Mouse (Mus musculus): ENCODE data around the gene Phb2. TPM values are rescaled to one million over a fixed set of nuclear protein-coding genes. Genes with fewer than 3 reads are reported as not detected.

The Phb2 gene
- total and polyA plus RNA-seq, 2 experiments from 2014 or later: 218 to 270 TPM

DNA sequence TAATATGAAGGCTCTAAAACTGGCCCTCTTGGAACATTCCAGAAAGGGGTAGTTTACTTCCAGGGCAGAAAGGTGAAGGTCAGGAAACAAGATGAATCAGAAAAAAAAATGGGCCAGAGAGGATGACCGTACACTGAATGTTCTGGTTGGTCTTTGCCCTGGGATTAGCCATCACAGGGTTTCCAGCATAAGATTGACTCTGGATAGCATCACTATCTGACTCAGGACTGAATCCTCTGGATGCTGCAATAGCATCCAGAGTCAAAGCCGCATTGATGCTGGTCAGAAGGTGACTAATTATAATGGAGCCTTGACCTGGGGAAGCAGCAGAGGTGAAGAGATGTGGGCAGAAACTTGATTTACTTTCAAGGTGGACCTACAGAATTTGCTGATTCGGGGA lies 23.1 kb upstream of the Phb2 start:
- H3K9ac ChIP-seq (replicated peaks; ENCODE audit: low read length): no peak overlapping the region
- H3K9me3 ChIP-seq (ENCODE audit: low read length): no peaks in the 10 kb centered on the region
- no peak for TF ChIP-seq CTCF (IDR thresholded peaks at IDR 0.05; ENCODE audit: low read depth)
- no peaks in the 10 kb centered on the region for H3K27me3 ChIP-seq (ENCODE audit: insufficient read depth, low read length)
- 99% methylated on average over 3 of the region's 3 CpGs for WGBS
- no peaks in the 10 kb centered on the region for H3K36me3 ChIP-seq (ENCODE audit: insufficient read depth, low read length)
- H3K4me2 ChIP-seq (ENCODE audit: low read depth, low read length): no peak overlapping the region
- H3K27ac ChIP-seq: no peak overlapping the region
- ATAC-seq (no peak), DNase-seq (ENCODE audit: low spot score) (no peak)
- H3K4me1 ChIP-seq (ENCODE audit: insufficient read depth, low read length): no peaks in the 10 kb centered on the region
- no peak overlapping the region for H3K4me3 ChIP-seq (ENCODE audit: low read length)

DNA sequence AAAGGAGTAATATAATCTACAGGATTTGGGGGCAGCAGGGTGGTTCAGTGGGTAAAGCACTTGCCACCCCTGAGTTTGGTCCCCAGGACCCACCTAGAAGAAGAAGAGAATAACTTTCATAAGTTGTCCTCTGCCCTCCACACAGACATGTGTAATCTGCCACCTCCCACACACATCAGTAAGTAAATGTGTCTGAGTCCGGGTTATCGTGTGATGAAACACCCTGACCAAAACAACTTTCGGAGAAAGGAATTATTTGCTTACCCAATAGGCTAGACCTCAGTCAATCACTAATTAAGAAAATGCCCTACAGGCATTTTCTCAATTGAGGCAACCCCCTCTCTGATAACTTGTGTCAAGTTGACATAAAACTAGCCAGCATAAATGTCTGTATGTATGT lies 21.6 kb upstream of the Phb2 start:
- Histone ChIP-seq H3K27me3 (ENCODE audit: insufficient read depth, low read length) (no peaks in the 10 kb centered on the region), H3K36me3 (ENCODE audit: insufficient read depth, low read length) (no peaks in the 10 kb centered on the region), H3K4me1 (ENCODE audit: insufficient read depth, low read length) (no peaks in the 10 kb centered on the region), H3K4me2 (ENCODE audit: low read depth, low read length) (no peak overlapping the region), H3K9ac (replicated peaks; ENCODE audit: low read length) (no peak overlapping the region), H3K4me3 (ENCODE audit: low read length) (no peak overlapping the region), H3K27ac (no peak overlapping the region), H3K9me3 (ENCODE audit: low read length) (no peaks in the 10 kb centered on the region)
- DNase-seq (ENCODE audit: low spot score): no peak
- 95% methylated on average over 3 of the region's 3 CpGs for WGBS
- no peak for TF ChIP-seq CTCF (IDR thresholded peaks at IDR 0.05; ENCODE audit: low read depth)
- no peak for ATAC-seq

DNA sequence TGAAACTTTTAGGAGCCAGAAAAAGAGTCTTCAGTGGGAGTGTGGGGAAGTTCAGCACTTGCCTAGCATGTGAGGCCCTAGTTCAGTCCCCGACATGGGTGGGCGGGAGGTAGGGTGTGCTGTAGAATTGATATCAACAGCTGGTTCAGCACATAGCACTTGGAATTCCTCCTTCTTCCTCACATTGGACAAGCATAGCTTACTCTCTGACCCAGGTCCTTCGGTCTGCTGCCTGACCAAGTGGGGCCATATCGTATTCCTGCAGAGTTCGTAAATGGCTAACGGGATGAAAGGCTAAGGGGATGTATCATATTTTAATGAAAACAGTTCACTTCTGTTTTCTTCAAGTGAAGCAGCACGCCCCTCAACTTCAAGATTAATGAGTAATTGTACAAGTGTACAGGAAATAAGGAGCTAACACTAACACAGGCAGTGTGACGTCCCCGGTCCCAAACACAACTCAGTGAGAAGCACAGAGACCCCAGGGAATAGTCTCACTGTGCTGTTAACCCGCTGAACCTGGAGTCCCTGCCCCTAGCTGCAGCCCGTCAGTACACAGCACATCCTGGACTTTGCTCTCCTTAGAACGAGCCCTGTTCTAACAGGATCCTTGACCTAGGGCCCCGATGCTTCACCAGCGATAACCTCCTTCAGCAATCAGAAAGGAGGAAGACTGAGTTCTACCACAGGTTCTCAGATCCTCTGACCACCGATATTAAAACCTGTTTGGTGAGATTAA lies 18.7 kb upstream of the Phb2 start:
- Histone ChIP-seq H3K9ac (replicated peaks; ENCODE audit: low read length) (0 out of 2 replicates have a peak overlapping the region, but pooled peaks have one; percentile 17), H3K9me3 (ENCODE audit: low read length) (no peaks in the 10 kb centered on the region), H3K4me2 (ENCODE audit: low read depth, low read length) (no peak overlapping the region), H3K4me1 (ENCODE audit: insufficient read depth, low read length) (no peaks in the 10 kb centered on the region), H3K36me3 (ENCODE audit: insufficient read depth, low read length) (no peaks in the 10 kb centered on the region), H3K27ac (peak overlapping the region; percentile 22), H3K27me3 (ENCODE audit: insufficient read depth, low read length) (no peaks in the 10 kb centered on the region), H3K4me3 (ENCODE audit: low read length) (no peak overlapping the region)
- ATAC-seq: no peak
- DNase-seq (ENCODE audit: low spot score): no peak
- 73% methylated on average over 15 of the region's 15 CpGs for WGBS
- TF ChIP-seq CTCF (IDR thresholded peaks at IDR 0.05; ENCODE audit: low read depth): no peak

GRCm38 (mm10) chr6:124694166-124694955 lies 17.8 kb upstream of the Phb2 start:
- H3K4me1 ChIP-seq (ENCODE audit: insufficient read depth, low read length): no peaks in the 10 kb centered on the region

DNA sequence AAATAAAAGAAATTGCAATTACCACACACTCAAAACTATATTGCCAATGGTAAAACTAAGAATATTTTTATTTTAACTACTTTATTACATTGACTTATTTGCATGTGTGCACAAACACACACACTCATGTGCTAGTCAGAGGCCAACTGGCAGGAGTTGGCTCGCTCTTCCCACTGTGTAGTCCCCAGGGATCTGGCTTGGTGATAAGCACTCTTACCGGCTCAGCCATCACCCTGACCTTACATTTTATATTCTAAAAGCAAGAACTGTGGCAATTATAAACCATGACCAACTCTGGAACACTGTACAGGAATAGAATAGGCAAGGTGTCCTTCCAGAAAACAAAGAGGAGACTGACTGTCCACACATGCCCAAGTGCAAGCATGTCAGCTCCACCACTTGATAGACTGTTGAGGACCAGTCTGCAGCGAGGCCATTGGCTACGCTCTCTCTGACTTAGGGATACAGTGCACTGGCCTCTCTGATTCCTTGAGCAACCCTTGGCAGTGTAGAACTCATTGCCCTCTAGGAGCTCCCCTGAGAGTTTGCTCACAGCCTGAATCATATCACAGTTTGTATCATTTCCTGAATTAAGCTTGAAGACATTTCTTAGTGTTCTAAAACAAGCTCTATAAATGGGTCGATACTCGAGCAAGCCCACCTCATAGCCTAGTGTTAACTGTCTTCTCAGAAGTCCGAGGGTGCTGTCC lies 15.5 kb upstream of the Phb2 start:
- H3K9me3 ChIP-seq (ENCODE audit: low read length): no peaks in the 10 kb centered on the region
- WGBS: 88% methylated on average over 7 of the region's 7 CpGs
- ATAC-seq (no peak), DNase-seq (ENCODE audit: low spot score) (no peak)
- no peak overlapping the region for H3K9ac ChIP-seq (replicated peaks; ENCODE audit: low read length)
- no peaks in the 10 kb centered on the region for H3K27me3 ChIP-seq (ENCODE audit: insufficient read depth, low read length)
- no peak overlapping the region for H3K27ac ChIP-seq
- no peak for TF ChIP-seq CTCF (IDR thresholded peaks at IDR 0.05; ENCODE audit: low read depth)
- peaks cover 15% of the 10 kb centered on the region; the same call in 1 of the 2 replicates for H3K36me3 ChIP-seq (ENCODE audit: insufficient read depth, low read length)
- H3K4me3 ChIP-seq (ENCODE audit: low read length): no peak overlapping the region
- H3K4me1 ChIP-seq (ENCODE audit: insufficient read depth, low read length): no peaks in the 10 kb centered on the region
- no peak overlapping the region for H3K4me2 ChIP-seq (ENCODE audit: low read depth, low read length)

More at GRCm38 (mm10) chr6:124694166-124694955, 17.8 kb upstream of the Phb2 start:
- H3K9me3 ChIP-seq (ENCODE audit: low read length): no peaks in the 10 kb centered on the region
- no peak overlapping the region for H3K4me3 ChIP-seq (ENCODE audit: low read length)
- peaks cover 7% of the 10 kb centered on the region; the same call in 1 of the 2 replicates for H3K36me3 ChIP-seq (ENCODE audit: insufficient read depth, low read length)
- ATAC-seq (peak; percentile 81), DNase-seq (ENCODE audit: low spot score) (peak; percentile 80)
- H3K4me2 ChIP-seq (ENCODE audit: low read depth, low read length): no peak overlapping the region
- peak overlapping the region; percentile 22; the same call in 1 of the 2 replicates for H3K27ac ChIP-seq
- H3K27me3 ChIP-seq (ENCODE audit: insufficient read depth, low read length): no peaks in the 10 kb centered on the region
- WGBS: 54% methylated on average over 15 of the region's 15 CpGs
- H3K9ac ChIP-seq (replicated peaks; ENCODE audit: low read length): no peak overlapping the region
- no peak for TF ChIP-seq CTCF (IDR thresholded peaks at IDR 0.05; ENCODE audit: low read depth)

GRCm38 (mm10) chr6:124698751-124699150 lies 13.4 kb upstream of the Phb2 start:
- Histone ChIP-seq H3K4me1 (ENCODE audit: insufficient read depth, low read length) (no peaks in the 10 kb centered on the region), H3K4me3 (ENCODE audit: low read length) (no peak overlapping the region), H3K36me3 (ENCODE audit: insufficient read depth, low read length) (peaks cover 30% of the 10 kb centered on the region), H3K27ac (no peak overlapping the region), H3K27me3 (ENCODE audit: insufficient read depth, low read length) (no peaks in the 10 kb centered on the region), H3K9me3 (ENCODE audit: low read length) (no peaks in the 10 kb centered on the region), H3K4me2 (ENCODE audit: low read depth, low read length) (no peak overlapping the region), H3K9ac (replicated peaks; ENCODE audit: low read length) (no peak overlapping the region)
- no peak for DNase-seq (ENCODE audit: low spot score)
- WGBS: 87% methylated on average over 6 of the region's 6 CpGs
- TF ChIP-seq CTCF (IDR thresholded peaks at IDR 0.05; ENCODE audit: low read depth): no peak
- ATAC-seq: no peak

All from hindbrain, postnatal 0 days (tissue).